Mouse (Mus musculus): ENCODE measurements around the gene C1qtnf5. TPM values are rescaled to one million over a fixed set of nuclear protein-coding genes. Genes with fewer than 3 reads are reported as not detected.

The C1qtnf5 gene
- 10 to 100 TPM; 17.1 to 19.6 TPM for total RNA-seq (2021)
- long read RNA-seq, experiment 1, transcript C1qtnf5-206 (2 exons, 707 nt), result minor isoform, 5 of 26 reads
- long read RNA-seq, experiment 1, transcript C1qtnf5-204 (3 exons, 1,365 nt), result major isoform, 16 of 26 reads
- long read RNA-seq, experiment 1, partial matches to known transcripts, result 0 of 26 reads
- long read RNA-seq, experiment 1, other reads (novel, unspliced or antisense), result 1 of 26 reads
- long read RNA-seq, experiment 2, transcript C1qtnf5-204 (3 exons, 1,365 nt), result major isoform, 14 of 24 reads
- long read RNA-seq, experiment 2, transcript C1qtnf5-206 (2 exons, 707 nt), result minor isoform, 7 of 24 reads
- long read RNA-seq, experiment 2, partial matches to known transcripts, result 0 of 24 reads
- long read RNA-seq, experiment 2, other reads (novel, unspliced or antisense), result 1 of 24 reads

- intact Hi-C loops (cut with DNase I), result loop anchor here (5.0 kb wide), 2 partner anchors 40 to 120 kb away; partner anchors contain the start of gene Usp2
- DNase-seq (ENCODE audit: low spot score in 2 of 2), result peak; percentile 72 to 79
These were observed at the start of gene C1qtnf5 for GRCm38 (mm10) chr9:44107110-44107509. TSS of gene C1qtnf5 (plus strand) at chr9:44107245.

DNA sequence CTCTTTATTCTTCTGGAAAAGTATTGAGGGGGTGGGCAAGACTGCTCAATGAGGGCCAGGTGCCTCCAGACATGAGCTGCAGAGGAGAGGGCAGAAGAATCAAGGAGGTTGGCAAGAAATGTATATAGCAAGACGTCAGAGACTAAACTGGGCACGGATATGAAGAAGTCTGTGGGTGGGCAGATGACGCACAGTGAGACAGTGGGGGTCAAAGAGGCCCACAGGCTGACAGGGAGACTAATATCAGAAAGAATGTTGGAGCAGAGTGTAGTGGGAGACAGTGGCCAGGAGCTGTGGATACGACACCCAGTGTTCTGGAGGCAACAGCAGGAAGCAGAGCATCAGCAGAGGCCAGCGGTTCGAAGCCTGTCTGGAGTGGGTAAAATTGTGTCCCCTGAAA lies 48.4 kb upstream of the C1qtnf5 start:
- no peak for DNase-seq (ENCODE audit: low spot score in 2 of 2)
- intact Hi-C loops (cut with DNase I), result no loop called here

DNA sequence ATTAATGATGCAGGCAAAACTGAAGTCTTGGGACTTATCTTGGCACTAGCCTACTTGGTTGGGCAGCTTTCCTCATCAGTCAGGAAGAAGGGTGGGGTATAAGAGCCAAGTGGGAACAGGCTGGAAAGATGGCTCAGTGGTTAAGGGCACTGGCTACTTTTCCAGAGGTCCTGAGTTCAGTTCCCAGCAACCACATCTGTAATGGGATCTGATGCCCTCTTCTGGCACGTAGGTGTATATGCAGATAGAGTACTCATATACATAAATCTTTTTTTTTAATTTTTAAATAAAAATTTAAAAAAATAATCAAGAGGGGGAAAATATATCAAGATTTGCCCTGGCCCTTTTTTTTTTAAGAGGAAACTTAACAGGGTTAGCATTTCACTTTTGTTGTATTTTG lies 41.9 kb upstream of the C1qtnf5 start:
- intact Hi-C loops (cut with DNase I), result loop anchor here (5.0 kb wide), 1 partner anchor 42 kb away; the partner anchor contains the start of gene C1qtnf5
- DNase-seq (ENCODE audit: low spot score in 2 of 2), result no peak

DNA sequence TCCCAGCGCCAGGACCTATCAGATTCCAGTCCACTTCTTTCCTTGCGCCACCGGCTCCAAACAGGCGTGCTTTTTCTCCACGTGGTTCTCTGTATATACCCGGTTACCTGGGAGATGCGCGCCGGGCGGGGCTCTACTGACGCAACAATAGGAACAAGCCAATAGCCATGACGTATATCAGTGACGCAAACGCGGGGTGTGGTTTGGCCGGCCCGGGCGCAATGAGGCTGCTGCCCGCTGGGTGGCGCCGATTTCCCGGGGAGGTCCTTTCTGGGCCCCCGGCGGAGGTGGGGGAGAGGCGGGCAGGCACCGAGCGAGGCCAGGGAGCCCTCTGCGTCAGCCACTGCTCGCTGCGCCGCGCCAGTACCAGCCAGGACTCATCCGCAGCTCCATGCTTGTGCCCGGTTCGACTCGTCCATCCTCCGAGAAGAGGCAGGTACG lies 40.2 kb upstream of the C1qtnf5 start, which contains the start of gene Usp2:
Usp2 (plus strand) TSS at position 237 of the 441 bp plus-strand sequence.
- peak; percentile 100 for DNase-seq (ENCODE audit: low spot score in 2 of 2)
- intact Hi-C loops (cut with DNase I), result loop anchor here (5.0 kb wide), 1 partner anchor 40 kb away; the partner anchor contains the start of gene C1qtnf5

DNA sequence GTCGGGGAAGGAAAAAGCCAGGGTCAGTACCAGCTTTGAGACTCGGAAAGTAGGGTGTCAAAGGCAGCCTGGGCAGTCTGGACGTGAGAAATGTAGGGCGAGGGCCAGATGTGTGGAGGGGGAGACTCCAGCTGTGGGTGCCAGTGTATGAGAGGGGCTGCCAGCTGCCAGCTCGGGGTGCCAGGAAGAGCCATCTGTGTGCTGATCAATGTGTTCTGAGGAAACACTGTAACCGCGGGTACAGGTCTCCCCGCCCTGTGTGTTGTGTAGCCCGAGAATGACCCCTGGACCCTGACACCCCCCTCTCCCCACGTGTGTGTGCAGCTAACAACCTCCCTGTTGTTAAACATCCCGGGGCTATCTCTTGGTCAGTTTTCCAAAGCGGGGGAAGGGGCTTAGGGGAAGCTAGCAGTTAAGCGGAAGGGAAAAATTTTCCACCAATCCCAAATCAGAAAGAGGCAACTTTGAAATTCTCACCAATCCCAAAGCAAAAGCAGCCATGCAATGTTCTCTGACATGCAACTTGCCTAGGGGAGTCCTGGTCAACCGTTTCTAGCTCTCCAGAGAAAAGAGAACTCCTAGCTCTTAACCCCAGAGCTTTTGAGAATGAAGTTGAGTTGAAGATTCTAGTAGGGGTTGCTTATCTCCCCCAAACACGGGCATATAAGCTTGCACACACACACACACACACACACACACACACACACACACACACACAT lies 39.6 kb upstream of the C1qtnf5 start:
- DNase-seq (ENCODE audit: low spot score in 2 of 2), result no peak
- intact Hi-C loops (cut with DNase I), result loop anchor here (5.0 kb wide), 1 partner anchor 40 kb away; the partner anchor contains the start of gene C1qtnf5

GRCm38 (mm10) chr9:44067960-44068330 lies 39.1 kb upstream of the C1qtnf5 start:
- no peak for DNase-seq (ENCODE audit: low spot score in 2 of 2)
- intact Hi-C loops (cut with DNase I), result loop anchor here (5.0 kb wide), 1 partner anchor 39 kb away; the partner anchor contains the start of gene C1qtnf5

- intact Hi-C loops (cut with DNase I), result loop anchor here (5.0 kb wide), 1 partner anchor 38 kb away; the partner anchor contains the start of gene C1qtnf5
- DNase-seq (ENCODE audit: low spot score in 2 of 2), result no peak
These were observed 37.8 kb upstream of the C1qtnf5 start for GRCm38 (mm10) chr9:44069252-44069651.

DNA sequence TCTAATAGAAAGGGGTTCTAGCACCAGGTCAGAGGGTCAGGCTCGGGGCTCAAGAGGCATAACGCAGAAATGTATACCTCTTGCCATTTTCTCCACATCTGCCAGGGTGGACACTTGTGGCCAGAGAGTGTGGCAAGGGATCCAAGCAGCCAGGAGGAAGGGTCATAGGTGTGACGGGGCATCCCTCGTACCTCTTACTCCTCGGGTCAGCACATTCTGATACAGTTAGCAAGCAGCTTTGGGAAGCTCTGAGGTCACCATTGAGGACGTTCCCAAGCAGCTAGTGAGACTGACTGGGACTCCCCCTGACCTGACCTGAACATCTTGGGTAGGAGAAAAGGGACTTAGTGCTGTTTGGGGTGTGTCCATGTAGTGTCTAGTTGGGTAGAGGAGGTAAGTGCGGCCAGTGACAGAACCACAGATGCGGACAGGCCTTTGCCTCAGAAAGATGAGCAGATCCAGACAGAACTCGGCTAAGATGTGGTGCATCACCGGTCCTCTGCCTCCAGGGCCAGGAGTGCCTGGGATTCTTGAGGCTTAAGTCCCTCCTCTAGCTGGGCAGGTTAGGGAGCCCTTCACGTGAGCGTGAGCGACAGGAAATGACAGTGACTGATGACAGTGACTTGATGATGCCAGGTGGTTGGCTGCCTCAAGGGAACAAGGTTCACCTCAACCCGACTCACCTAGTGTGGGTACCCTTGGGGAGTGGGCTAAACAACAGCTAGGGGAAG lies 36.8 kb upstream of the C1qtnf5 start:
- no peak for DNase-seq (ENCODE audit: low spot score in 2 of 2)
- intact Hi-C loops (cut with DNase I), result no loop called here

DNA sequence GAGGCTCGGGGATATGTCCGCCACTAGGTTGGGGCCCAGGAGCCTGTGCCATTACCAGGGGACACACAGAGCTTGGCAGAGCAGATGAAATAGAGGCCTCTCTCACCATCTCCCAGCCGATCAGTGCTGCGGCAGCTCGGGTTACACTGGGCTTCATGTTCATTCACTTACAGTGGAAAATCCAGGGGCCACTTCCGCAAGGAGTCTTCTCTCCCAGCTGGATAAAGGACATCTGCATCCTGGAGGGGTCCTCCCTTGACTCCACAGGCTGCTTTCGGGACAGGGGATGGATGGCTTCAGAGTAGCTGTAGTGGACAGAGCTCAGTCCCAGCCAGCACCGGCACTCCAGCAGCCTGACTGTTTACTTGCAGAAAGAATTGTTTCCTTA lies 36.2 kb upstream of the C1qtnf5 start:
- DNase-seq (ENCODE audit: low spot score in 2 of 2), result no peak

GRCm38 (mm10) chr9:44071914-44072598 lies 35.0 kb upstream of the C1qtnf5 start:
- DNase-seq (ENCODE audit: low spot score in 2 of 2), result peak in 1 of 2 experiments; percentile 46
- intact Hi-C loops (cut with DNase I), result no loop called here

More for the DNA sequence above, 36.2 kb upstream of the C1qtnf5 start:
- intact Hi-C loops (cut with DNase I), result no loop called here

GRCm38 (mm10) chr9:44072599-44072915 lies 34.5 kb upstream of the C1qtnf5 start:
- intact Hi-C loops (cut with DNase I), result no loop called here
- DNase-seq (ENCODE audit: low spot score in 2 of 2), result no peak

DNA sequence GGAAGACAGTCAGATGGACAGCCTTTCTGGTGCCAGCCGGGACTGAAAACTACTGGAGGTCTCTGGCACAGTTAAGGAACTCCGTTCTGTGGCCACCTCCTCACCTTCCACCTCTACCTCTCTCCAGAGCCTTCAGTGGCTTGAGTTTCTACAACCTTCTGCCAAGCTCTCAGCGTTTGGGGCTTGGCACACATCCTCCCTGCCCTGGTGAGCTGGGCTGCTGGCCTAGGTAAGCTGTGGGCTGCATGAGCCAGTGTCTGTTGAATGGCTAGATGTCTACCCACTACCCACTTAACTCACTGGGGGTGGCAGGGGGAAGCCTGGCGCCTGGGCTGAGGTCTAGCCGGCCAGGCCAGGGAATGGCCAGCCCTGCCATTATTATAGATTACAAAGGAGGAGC lies 33.9 kb upstream of the C1qtnf5 start:
- intact Hi-C loops (cut with DNase I), result no loop called here
- DNase-seq (ENCODE audit: low spot score in 2 of 2), result no peak

DNA sequence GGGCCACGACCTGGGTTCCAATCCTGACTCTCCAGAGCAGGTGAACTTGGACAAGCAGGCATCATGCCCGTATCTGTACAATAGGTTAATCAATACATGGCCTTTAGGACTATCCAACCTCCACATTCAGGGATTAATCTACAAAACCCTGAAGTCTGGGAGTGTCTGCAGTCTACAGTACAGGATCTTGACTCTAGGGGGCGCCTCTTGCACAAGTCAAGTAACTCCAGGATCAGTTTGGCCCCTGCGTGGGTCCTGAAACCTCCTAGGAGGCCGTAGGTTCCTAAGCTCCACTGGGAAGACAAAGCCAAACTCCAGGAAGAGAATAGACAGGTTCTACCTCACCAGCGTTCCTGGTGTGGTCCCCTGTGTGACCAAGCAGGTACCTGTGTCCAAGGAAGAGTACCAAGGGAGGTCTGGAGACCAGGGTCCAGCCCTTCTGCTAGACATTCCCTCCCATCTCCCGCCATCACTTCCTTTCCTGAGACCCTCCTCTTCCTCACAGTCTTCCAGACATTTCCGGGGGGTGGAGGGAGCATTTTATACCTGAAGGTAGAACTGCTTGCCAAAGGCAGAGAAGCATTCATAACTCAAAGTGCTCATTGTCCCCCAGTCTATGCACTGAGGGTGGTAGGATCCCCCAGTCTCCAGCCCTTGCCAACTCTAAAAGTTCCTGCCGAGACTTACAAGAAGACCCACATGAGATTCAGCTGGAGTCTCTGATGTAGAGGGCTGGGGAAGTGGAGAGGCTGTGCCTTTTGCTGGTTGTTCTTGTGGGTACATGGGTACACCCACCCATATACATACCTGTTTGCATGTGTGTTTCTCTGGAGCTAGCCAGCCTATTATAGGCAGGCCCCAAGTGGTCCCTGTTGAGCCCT lies 32.4 kb upstream of the C1qtnf5 start:
- no peak for DNase-seq (ENCODE audit: low spot score in 2 of 2)
- intact Hi-C loops (cut with DNase I), result no loop called here

GRCm38 (mm10) chr9:44075276-44075995 lies 31.6 kb upstream of the C1qtnf5 start:
- DNase-seq (ENCODE audit: low spot score in 2 of 2), result no peak
- intact Hi-C loops (cut with DNase I), result no loop called here

GRCm38 (mm10) chr9:44075996-44076763 lies 30.9 kb upstream of the C1qtnf5 start:
- DNase-seq (ENCODE audit: low spot score in 2 of 2), result no peak
- intact Hi-C loops (cut with DNase I), result no loop called here

DNA sequence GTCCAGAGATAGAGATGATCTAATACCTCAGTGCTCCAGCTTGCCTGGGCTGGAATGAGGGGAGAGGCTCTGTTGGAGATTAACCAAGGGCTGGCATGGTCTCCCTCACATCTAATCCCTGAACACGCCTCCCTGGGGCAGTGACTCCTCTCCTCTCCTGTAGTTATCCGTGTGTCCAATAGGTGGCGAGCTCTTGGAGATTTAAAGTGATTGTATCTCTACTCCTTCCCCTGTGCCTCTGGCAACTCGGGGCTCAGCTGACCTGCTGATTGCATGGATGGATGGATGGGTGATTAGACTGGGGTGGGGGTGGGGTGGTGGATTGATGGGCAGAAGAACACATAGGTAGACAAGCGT lies 30.3 kb upstream of the C1qtnf5 start:
- intact Hi-C loops (cut with DNase I), result no loop called here

More for the DNA sequence above, 30.3 kb upstream of the C1qtnf5 start:
- peak; percentile 68 to 78 for DNase-seq (ENCODE audit: low spot score in 2 of 2)
